Mouse (Mus musculus) hindbrain, embryonic 14.5 days (tissue): ENCODE results near the gene C030005K15Rik. TPM values are rescaled to one million over a fixed set of nuclear protein-coding genes. Genes with fewer than 3 reads are reported as not detected.

Source experiments
- ATAC-seq: fragments of 200-750 bp; cut with Nextera tagmentation; 2 replicates; pipeline ENCODE4 v1.8.0; 2017; ENCODE audit warnings: moderate number of reproducible peaks, mild to moderate bottlenecking, moderate TSS enrichment, moderate library complexity; ENCODE audit not compliant: low FRiP score
- DNase-seq: peaks from one replicate; pipeline ENCODE4 v3.0.0-alpha.2; 2015; ENCODE audit warnings: low spot score
- H3K27ac ChIP-seq: fragments of 300-500 bp; sonication (generic); 2 replicates; pipeline ENCODE4 v1.5.1; 2014; ENCODE audit warnings: mild to moderate bottlenecking, moderate library complexity
- H3K27me3 ChIP-seq: fragments of 300-500 bp; sonication (generic); 2 replicates; pipeline ENCODE4 v1.6.1; 2014; ENCODE audit warnings: mild to moderate bottlenecking, low read length, mixed read lengths; ENCODE audit not compliant: control insufficient read depth, insufficient read depth
- H3K36me3 ChIP-seq: fragments of 300-500 bp; sonication (generic); replicated peaks from 2 replicates; pipeline ENCODE4 v1.6.1; 2014; ENCODE audit not compliant: control insufficient read depth, insufficient read depth
- H3K4me1 ChIP-seq: fragments of 300-500 bp; sonication (generic); replicated peaks from 2 replicates; pipeline ENCODE4 v1.6.1; 2014; ENCODE audit warnings: antibody characterized with exemption, low read length, mixed read lengths; ENCODE audit not compliant: control insufficient read depth, insufficient read depth
- H3K4me2 ChIP-seq: fragments of 300-500 bp; sonication (generic); replicated peaks from 2 replicates; pipeline ENCODE4 v1.6.1; 2014; ENCODE audit warnings: mild to moderate bottlenecking, moderate library complexity
- H3K4me3 ChIP-seq: fragments of 300-500 bp; sonication (generic); replicated peaks from 2 replicates; pipeline ENCODE4 v1.5.1; 2014; ENCODE audit warnings: mild to moderate bottlenecking, low read length
- H3K9ac ChIP-seq: fragments of 300-500 bp; sonication (generic); 2 replicates; pipeline ENCODE4 v1.6.1; 2014
- H3K9me3 ChIP-seq: fragments of 300-500 bp; sonication (generic); 2 replicates; pipeline ENCODE4 v1.6.1; 2016; ENCODE audit warnings: low read length; ENCODE audit not compliant: control insufficient read depth
- WGBS: fragments of 180-500 bp; shearing (Covaris S2); extraction: QIAGEN DNeasy Blood & Tissue Kit; methylation state at CpG from one replicate; pipeline ENCODE4 v1.1.7; 2014; 5-methylcytosine and 5-hydroxymethylcytosine counted together
- polyA plus RNA-seq: library from polyadenylated mRNA; unstranded; fragments of >200 nt; fragmentation: Nextera tagmentation; extraction: Ambion mirVana; gene quantifications from 2 replicates; pipeline ENCODE4 v1.2.1, GENCODE M21; 2014

The C030005K15Rik gene
- polyA plus RNA-seq, 1 experiment from 2014 or later = not detected

DNA sequence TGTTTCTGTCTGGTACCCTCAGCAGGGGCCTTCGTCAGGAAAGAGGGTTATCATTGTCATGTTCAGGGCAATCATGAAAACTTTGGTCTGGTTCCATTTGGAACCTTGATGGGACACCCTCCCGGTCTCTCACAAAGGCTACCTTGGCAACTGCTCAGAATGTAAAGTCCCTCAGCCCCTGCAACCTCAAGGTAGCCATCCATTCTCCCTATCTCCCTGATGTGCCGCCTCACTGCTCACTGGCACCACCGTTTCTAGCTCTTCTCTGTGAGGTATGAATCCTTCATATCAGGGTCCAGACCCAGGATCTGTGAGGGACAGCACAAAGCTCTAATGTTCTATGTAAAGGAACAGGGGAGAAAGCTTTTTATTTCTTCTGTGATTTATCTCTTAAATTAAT, 12.0 kb downstream of the C030005K15Rik start:
- 65% methylated on average over 4 of the region's 4 CpGs for WGBS
- no peak for ATAC-seq

DNA sequence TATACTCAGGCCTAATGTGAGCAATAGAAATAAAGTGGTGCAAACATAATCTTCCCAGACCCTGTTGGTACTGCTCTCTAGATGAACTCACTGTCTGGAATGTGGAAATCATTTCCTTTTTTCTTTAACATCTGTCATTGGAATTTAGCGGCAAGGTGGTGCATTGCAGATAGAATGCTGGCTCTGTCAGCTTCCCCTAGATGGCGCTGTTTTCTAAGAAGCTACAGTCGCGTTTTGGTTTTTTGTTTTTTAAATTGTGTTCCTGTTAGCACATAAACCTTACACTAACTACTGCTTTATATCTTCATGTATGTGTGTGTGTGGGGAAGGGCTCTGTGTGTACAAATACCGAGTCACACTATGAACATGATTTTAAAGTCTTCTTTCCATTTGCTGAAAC, 13.9 kb downstream of the C030005K15Rik start:
- Histone ChIP-seq H3K27ac (no peak overlapping the region), H3K4me1 (no peaks in the 10 kb centered on the region), H3K4me2 (no peak overlapping the region), H3K9ac (no peak overlapping the region), H3K36me3 (no peaks in the 10 kb centered on the region), H3K9me3 (no peaks in the 10 kb centered on the region), H3K27me3 (no peaks in the 10 kb centered on the region), H3K4me3 (no peak overlapping the region)
- WGBS = 4% methylated on average over 5 of the region's 5 CpGs
- ATAC-seq (no peak), DNase-seq (peak; percentile 89)

More for the DNA sequence above, 12.0 kb downstream of the C030005K15Rik start:
- H3K9ac ChIP-seq = no peak overlapping the region
- H3K36me3 ChIP-seq = no peaks in the 10 kb centered on the region
- H3K27me3 ChIP-seq = no peaks in the 10 kb centered on the region
- no peak overlapping the region for H3K27ac ChIP-seq
- H3K9me3 ChIP-seq = no peaks in the 10 kb centered on the region
- H3K4me3 ChIP-seq = no peak overlapping the region
- no peak overlapping the region for H3K4me2 ChIP-seq
- DNase-seq = no peak
- H3K4me1 ChIP-seq = no peaks in the 10 kb centered on the region

DNA sequence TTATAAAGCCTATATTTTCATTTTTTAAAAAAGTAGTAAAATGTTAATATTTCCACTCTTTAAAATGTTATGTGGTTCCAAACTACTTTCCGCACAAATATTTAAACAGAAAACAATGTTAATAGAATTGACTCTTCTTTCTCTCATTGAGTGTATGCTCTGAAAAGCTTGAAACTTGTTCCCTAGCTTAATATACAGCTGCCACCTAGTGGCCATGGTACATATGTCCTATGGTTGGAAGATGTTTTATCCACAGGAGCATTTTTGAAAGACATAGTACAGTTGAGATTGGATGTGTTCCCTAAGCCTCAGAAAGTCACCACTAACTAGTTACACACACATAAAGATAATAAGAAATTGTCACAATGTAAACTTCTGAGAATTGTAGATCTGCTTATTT, 22.0 kb downstream of the C030005K15Rik start:
- DNase-seq (peak; percentile 70), ATAC-seq (no peak)
- Histone ChIP-seq H3K9me3 (no peaks in the 10 kb centered on the region), H3K4me3 (no peak overlapping the region), H3K9ac (no peak overlapping the region), H3K27ac (no peak overlapping the region), H3K27me3 (no peaks in the 10 kb centered on the region), H3K4me1 (no peaks in the 10 kb centered on the region), H3K4me2 (no peak overlapping the region), H3K36me3 (no peaks in the 10 kb centered on the region)
- 37% methylated on average over 1 of the region's 1 CpGs for WGBS

DNA sequence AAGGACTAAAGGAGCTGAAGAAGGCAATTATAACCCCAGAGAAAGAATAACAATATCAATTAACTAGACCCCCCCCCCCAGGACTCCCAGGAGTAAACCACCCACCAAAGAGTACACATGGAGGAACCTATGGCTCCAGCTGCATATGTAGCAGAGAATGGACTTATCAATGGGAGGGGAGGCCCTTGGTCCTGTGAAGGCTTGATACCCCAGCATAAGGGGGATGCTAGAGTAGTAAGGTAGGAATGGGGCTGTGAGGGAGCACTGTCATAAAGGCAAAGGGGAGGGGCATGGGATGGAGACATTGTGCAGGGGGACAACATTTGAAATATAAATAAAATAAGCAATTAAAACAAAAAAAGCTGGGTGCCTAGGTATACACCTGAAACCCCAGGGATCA, 24.2 kb downstream of the C030005K15Rik start:
- H3K4me1 ChIP-seq = no peaks in the 10 kb centered on the region
- no peak overlapping the region for H3K4me2 ChIP-seq
- no peaks in the 10 kb centered on the region for H3K36me3 ChIP-seq
- H3K9me3 ChIP-seq = no peaks in the 10 kb centered on the region
- no peak overlapping the region for H3K9ac ChIP-seq
- H3K27ac ChIP-seq = no peak overlapping the region
- H3K27me3 ChIP-seq = no peaks in the 10 kb centered on the region
- no peak overlapping the region for H3K4me3 ChIP-seq
- no peak for DNase-seq
- no peak for ATAC-seq

DNA sequence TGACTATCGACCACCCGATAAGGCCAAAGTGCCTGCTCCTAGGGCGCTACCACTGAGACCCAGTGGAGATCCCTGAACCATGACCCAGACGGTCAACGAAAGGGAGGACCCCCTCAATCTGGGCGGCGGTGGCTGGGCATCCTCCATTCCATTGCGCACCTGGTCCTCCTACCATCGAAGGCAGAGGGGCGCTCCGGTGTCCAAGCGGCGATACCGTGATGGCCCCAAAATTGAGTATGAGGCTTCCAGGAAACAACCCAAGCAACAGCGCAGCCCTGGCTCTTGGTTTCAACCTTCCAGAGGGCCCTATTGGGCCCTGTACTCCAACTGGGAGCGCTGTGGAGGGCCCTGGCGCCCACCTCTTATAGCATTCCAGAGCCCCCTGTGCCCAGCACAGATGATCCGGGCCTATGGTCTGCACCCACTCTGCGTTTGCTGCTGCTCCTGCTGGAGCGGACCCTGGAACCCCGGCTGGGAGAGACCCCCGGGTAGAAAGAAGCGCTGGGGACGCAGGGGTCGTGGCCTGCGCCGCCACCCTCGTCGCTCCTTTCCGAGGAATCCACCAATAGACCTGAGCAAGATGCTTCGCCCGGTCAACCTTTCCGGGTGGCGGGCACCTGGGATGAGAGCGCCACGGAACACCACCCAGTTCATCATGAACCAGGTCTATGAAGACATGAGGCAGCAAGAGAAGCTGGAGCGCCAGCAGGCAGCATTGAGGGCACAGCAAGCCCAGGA, 33.0 kb downstream of the C030005K15Rik start:
- Histone ChIP-seq H3K27ac (no peak overlapping the region), H3K9ac (no peak overlapping the region), H3K27me3 (no peaks in the 10 kb centered on the region), H3K36me3 (no peaks in the 10 kb centered on the region), H3K4me2 (no peak overlapping the region), H3K4me1 (no peaks in the 10 kb centered on the region), H3K9me3 (no peaks in the 10 kb centered on the region; the same call in 1 of the 2 replicates), H3K4me3 (no peak overlapping the region)
- ATAC-seq (no peak), DNase-seq (no peak)
- WGBS = 94% methylated on average over 37 of the region's 37 CpGs

DNA sequence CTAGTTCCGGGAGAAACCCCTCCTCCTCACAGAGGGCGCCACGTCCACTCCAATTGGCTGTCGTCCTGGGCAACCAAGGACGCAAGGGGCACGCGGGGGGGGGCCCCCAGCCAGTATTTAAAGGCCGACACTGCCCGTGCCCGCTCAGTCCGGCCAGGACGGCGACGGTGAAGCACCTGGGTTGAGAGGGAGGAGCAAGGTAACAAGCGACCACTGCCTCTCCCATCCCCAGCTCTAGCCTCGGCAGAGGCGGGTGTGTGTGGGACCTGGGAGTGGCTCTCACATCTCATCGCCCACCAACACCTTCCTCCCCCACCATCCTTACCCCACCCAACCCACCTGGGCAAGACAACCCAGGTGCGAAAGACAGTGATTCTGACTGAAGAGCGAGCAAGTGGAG, 33.6 kb downstream of the C030005K15Rik start, which contains the start of gene Ccer1:
Gene Ccer1 (plus strand): TSS at position 147 of the 400 bp plus-strand sequence.
- no peak for ATAC-seq
- Histone ChIP-seq H3K4me1 (no peaks in the 10 kb centered on the region), H3K9ac (no peak within 1 kb of the TSS), H3K27ac (no peak within 1 kb of the TSS), H3K36me3 (no peaks in the 10 kb centered on the region), H3K4me2 (no peak within 1 kb of the TSS), H3K9me3 (no peaks in the 10 kb centered on the region; the same call in 1 of the 2 replicates), H3K4me3 (no peak within 1 kb of the TSS), H3K27me3 (no peaks in the 10 kb centered on the region)
- no peak for DNase-seq
- 78% methylated on average over 20 of the region's 20 CpGs for WGBS

DNA sequence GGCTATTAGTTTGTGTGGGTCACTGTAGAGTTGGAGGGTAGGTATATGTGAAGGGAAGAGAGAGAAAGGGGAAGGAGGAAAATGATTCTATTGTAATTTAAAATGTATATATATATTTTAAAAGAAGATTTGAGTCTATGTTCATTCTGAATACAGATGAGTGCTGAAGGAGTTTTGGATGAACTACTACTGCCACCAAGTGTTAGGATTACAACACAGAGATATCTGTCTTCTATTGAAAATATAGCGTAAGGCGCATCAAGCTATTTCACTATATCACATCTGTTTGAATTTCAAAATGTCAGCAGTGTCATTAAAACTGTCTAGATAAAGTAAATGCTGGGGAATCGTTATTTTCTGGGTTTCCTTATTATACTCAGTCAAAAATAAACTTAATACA, 37.1 kb downstream of the C030005K15Rik start:
- ATAC-seq = no peak
- Histone ChIP-seq H3K36me3 (no peaks in the 10 kb centered on the region), H3K27ac (no peak overlapping the region), H3K9ac (no peak overlapping the region), H3K27me3 (no peaks in the 10 kb centered on the region), H3K4me1 (no peaks in the 10 kb centered on the region), H3K9me3 (no peaks in the 10 kb centered on the region; the same call in 1 of the 2 replicates), H3K4me2 (no peak overlapping the region), H3K4me3 (no peak overlapping the region)
- DNase-seq = peak; percentile 70
- WGBS = 70% methylated on average over 3 of the region's 3 CpGs

DNA sequence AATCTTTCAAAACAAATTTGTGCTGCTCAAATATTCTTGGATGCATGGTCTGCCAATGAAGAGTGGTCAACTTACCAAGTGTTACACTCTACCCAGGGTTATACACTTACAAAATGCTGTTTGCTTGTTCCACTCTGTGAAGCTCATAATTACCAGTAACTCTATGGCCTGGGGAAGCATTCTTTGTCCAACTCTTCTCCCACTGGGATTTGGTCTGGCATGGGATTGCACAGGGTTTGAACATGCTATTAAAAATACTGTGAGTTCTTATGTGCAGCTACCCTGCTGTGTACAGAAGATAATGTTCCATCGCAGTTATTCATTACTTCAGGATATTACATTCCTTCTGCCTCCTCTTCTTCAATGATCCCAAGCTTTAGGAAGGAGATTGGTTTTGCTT, 39.4 kb downstream of the C030005K15Rik start:
- no peak overlapping the region for H3K4me2 ChIP-seq
- H3K4me3 ChIP-seq = no peak overlapping the region
- H3K9me3 ChIP-seq = no peaks in the 10 kb centered on the region
- ATAC-seq (no peak), DNase-seq (no peak)
- H3K27ac ChIP-seq = no peak overlapping the region
- no peaks in the 10 kb centered on the region for H3K36me3 ChIP-seq
- no peaks in the 10 kb centered on the region for H3K4me1 ChIP-seq
- WGBS = 63% methylated on average over 1 of the region's 1 CpGs
- H3K27me3 ChIP-seq = no peaks in the 10 kb centered on the region
- no peak overlapping the region for H3K9ac ChIP-seq

DNA sequence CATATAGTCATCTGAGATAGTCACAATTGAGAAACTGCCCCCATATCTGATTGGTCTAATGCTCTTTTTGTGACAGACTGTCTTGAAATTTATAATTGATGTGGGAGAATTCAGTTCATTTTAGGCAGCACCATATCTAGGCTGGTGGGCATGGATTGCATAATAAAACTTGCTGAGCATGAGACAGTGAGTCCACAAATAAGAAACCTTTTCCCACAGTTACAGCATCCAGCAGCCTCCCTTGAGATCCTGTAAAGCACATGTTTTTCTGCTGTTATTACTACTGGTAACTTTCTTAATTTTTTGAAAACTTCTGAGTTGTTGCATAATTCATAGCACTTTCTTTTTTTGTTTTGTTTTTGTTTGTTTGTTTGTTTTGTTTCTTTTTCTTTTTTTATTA, 43.6 kb downstream of the C030005K15Rik start:
- Histone ChIP-seq H3K27me3 (no peaks in the 10 kb centered on the region), H3K4me3 (no peak overlapping the region), H3K9ac (no peak overlapping the region), H3K4me1 (no peaks in the 10 kb centered on the region), H3K4me2 (no peak overlapping the region), H3K27ac (no peak overlapping the region), H3K36me3 (no peaks in the 10 kb centered on the region), H3K9me3 (no peaks in the 10 kb centered on the region)
- DNase-seq (no peak), ATAC-seq (no peak)
